Mouse (Mus musculus): ENCODE measurements around the gene Gm13304. TPM values are rescaled to one million over a fixed set of nuclear protein-coding genes. Genes with fewer than 3 reads are reported as not detected.
"Not testable (repeated sequence)": the region's sequence is repeated elsewhere in the genome, so short reads cannot be mapped to it uniquely, and the experiment has no call there.

Gm13304 gene
- total RNA-seq (2021): 10 to 100 TPM; 22.7 to 23.8 TPM
- long read RNA-seq, experiment 1, partial matches to known transcripts: 1 of 2 reads
- long read RNA-seq, experiment 1, other reads (novel, unspliced or antisense): 0 of 2 reads
- long read RNA-seq, experiment 2, partial matches to known transcripts: 0 of 3 reads
- long read RNA-seq, experiment 2, other reads (novel, unspliced or antisense): 0 of 3 reads

GRCm38 (mm10) chr4:42114517-42114916 lies at the start of gene Gm13304:
Gene Gm13304, plus strand, starts transcription at chr4:42114817.
- intact Hi-C loops (cut with DNase I); DNase-seq: not testable (repeated sequence)

GRCm38 (mm10) chr4:42090907-42091306 lies 23.7 kb upstream of the Gm13304 start, which contains the start of gene Gm3893:
Gene Gm3893, plus strand, starts transcription at chr4:42091207.
- intact Hi-C loops (cut with DNase I); DNase-seq: not testable (repeated sequence)

- intact Hi-C loops (cut with DNase I); DNase-seq: not testable (repeated sequence)
Measured at GRCm38 (mm10) chr4:42153136-42153535, 38.5 kb downstream of the Gm13304 start, which contains the start of gene Gm13306. Gene Gm13306, plus strand, starts transcription at chr4:42153436.

Other genes with a start within 250 kb of the Gm13304 start
- not detected for gene Gm21541, start 211.2 kb upstream of the Gm13304 start, total RNA-seq (2021)
- under 1 TPM; 0.65 to 0.80 TPM for gene Gm20878, start 173.2 kb upstream of the Gm13304 start, total RNA-seq (2021)
- gene Fam205a4, start 148.8 kb upstream of the Gm13304 start, total RNA-seq (2021): not detected
- gene Gm21093, start 80.1 kb upstream of the Gm13304 start, total RNA-seq (2021): not detected
- gene Gm3893, start 23.6 kb upstream of the Gm13304 start, total RNA-seq (2021): not detected
- not detected for gene Gm13306, start 38.6 kb downstream of the Gm13304 start, total RNA-seq (2021)
- under 1 TPM; 0.44 to 0.88 TPM for gene Gm13305, start 53.8 kb downstream of the Gm13304 start, total RNA-seq (2021)
- under 1 TPM; 0.15 to 0.19 TPM for gene Gm10600, start 125.8 kb downstream of the Gm13304 start, total RNA-seq (2021)
- not detected for gene Ccl21b, start 140.9 kb downstream of the Gm13304 start, total RNA-seq (2021)
- not detected for gene Gm21953, start 179.4 kb downstream of the Gm13304 start, total RNA-seq (2021)
- not detected for gene Fam205a3, start 203.5 kb downstream of the Gm13304 start, total RNA-seq (2021)

Data from heart, postnatal 14 days (tissue).